ENCODE assay signal across 30 mouse cellular contexts in the genomic region with DNA sequence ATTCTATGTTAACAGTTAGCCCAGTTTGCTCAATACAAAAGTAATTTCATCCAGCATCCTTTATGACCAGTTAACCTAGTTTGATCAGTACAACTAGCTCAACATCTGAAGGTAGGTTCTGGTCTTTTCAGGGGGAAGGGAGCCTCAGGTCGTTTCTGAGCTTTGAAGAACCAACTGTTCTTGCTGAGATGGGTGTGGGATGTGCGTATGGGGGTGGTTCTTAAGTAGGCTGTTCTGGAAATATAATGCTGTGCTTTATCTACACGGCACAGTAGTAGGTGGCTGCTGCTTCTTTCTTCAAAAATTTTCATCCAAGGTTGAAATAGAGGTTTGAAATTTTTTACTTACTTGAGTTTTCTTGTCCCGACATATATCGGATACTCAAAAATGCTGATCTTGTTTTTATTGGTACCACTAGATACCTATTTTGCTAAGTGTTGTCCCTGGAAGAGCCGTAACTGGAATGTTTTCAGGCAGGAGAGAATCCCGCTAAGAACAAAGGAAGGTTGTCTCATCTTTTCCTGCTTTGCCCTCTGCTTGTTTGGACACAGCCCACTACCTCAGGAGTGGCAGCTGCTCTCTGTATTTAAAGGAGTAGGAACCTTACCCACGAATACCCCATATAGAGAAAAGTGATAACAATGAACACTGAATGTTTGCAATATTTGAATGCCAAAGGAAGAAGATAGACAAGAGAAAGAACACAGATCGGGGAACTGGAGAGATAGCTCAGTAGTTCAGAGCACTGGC.
A peak's percentile ranks its signal among the peaks of the same experiment; 100 is the strongest.
DNase-seq lines count a peak whose midpoint lies in the region; ATAC-seq lines count a peak whose summit lies in the region.
"Had no signal": no experiment of that assay in that cellular context is flagged by ENCODE, and none has a peak within 500 bp of the region (broad histone marks: within the 10 kb centered on the region; RNA-seq: fewer than 3 reads in every experiment).

No protein-coding gene starts in this region.

- intact Hi-C loops in left cerebral cortex, postnatal 14 days (cut with DNase I) = no loop called here

- no peak overlapping the region for H3K9ac ChIP-seq in intestine, embryonic 15.5 days
- H3K9ac ChIP-seq: hindbrain, embryonic 15.5 days; kidney, embryonic 15.5 days; limb, embryonic 13.5 days; lung, embryonic 15.5 days; midbrain, embryonic 15.5 days; neural tube, embryonic 15.5 days had no signal

- no peak for ATAC-seq in intestine, embryonic 15.5 days
- ATAC-seq: forebrain, embryonic 14.5 days; inflammation-experienced regulatory T-cells, adult 6 months; midbrain, embryonic 15.5 days had no signal

- H3K4me3 ChIP-seq in intestine, embryonic 15.5 days (replicated peaks) = no peak overlapping the region
- H3K4me3 ChIP-seq: hindbrain, embryonic 10.5 days; hindbrain, embryonic 15.5 days; kidney, embryonic 15.5 days; limb, embryonic 13.5 days; lung, embryonic 15.5 days; midbrain, embryonic 10.5 days; midbrain, embryonic 15.5 days; neural tube, embryonic 15.5 days had no signal

- H3K36me3 ChIP-seq in intestine, embryonic 15.5 days = no peaks in the 10 kb centered on the region
- H3K36me3 ChIP-seq: hindbrain, embryonic 10.5 days; hindbrain, embryonic 15.5 days; kidney, embryonic 15.5 days; limb, embryonic 13.5 days; lung, embryonic 15.5 days; midbrain, embryonic 10.5 days; midbrain, embryonic 15.5 days; neural tube, embryonic 15.5 days had no signal

- peak; percentile 70 to 79 for DNase-seq in frontal cortex, adult 2 months (ENCODE audit: extremely low spot score in 1 of 2, low spot score in 1 of 2)
- no peak for DNase-seq in frontal cortex, postnatal 25 days (ENCODE audit: low spot score in 2 of 2)
- peak; percentile 59 for DNase-seq in right cerebral cortex, adult 2 months (ENCODE audit: low spot score in 2 of 2)
- no peak for DNase-seq in right cerebral cortex, postnatal 4 days
- peak; percentile 55 to 72 for DNase-seq in left cerebral cortex, postnatal 14 days (ENCODE audit: low spot score in 2 of 2)
- no peak for DNase-seq in thymus, postnatal 25 days
- DNase-seq: adrenal gland, postnatal 36 days; cerebellum, adult 8-10 months; cerebellum, postnatal 25 days; gastrocnemius, postnatal 14 days; heart, postnatal 14 days; kidney, adult 18-20 months; kidney, postnatal 36 days; layer of hippocampus, postnatal 36 days; retina, postnatal 1 day; spleen, adult 18-20 months; thymus, adult 18-20 months; thymus, postnatal 4 days had no signal

- H3K4me1 ChIP-seq in intestine, embryonic 15.5 days (replicated peaks) = no peaks in the 10 kb centered on the region
- H3K4me1 ChIP-seq: hindbrain, embryonic 10.5 days; hindbrain, embryonic 15.5 days; kidney, embryonic 15.5 days; limb, embryonic 13.5 days; lung, embryonic 15.5 days; midbrain, embryonic 10.5 days; midbrain, embryonic 15.5 days; neural tube, embryonic 15.5 days had no signal

- no peaks in the 10 kb centered on the region for H3K9me3 ChIP-seq in intestine, embryonic 15.5 days
- H3K9me3 ChIP-seq: hindbrain, embryonic 10.5 days; hindbrain, embryonic 15.5 days; kidney, embryonic 15.5 days; limb, embryonic 13.5 days; lung, embryonic 15.5 days; midbrain, embryonic 10.5 days; midbrain, embryonic 15.5 days; neural tube, embryonic 15.5 days had no signal

- H3K27me3 ChIP-seq in intestine, embryonic 15.5 days (replicated peaks) = no peaks in the 10 kb centered on the region
- H3K27me3 ChIP-seq: hindbrain, embryonic 15.5 days; kidney, embryonic 15.5 days; limb, embryonic 13.5 days; lung, embryonic 15.5 days; midbrain, embryonic 15.5 days; neural tube, embryonic 15.5 days had no signal

- no peak overlapping the region for H3K4me2 ChIP-seq in intestine, embryonic 15.5 days (replicated peaks)
- H3K4me2 ChIP-seq: hindbrain, embryonic 15.5 days; kidney, embryonic 15.5 days; limb, embryonic 13.5 days; liver, embryonic 11.5 days; lung, embryonic 15.5 days; midbrain, embryonic 15.5 days; neural tube, embryonic 15.5 days had no signal

- 83% methylated on average over 9 of the region's 9 CpGs for WGBS in intestine, embryonic 15.5 days

- no peak overlapping the region for H3K27ac ChIP-seq in intestine, embryonic 15.5 days
- H3K27ac ChIP-seq: hindbrain, embryonic 10.5 days; hindbrain, embryonic 15.5 days; kidney, embryonic 15.5 days; limb, embryonic 13.5 days; lung, embryonic 15.5 days; midbrain, embryonic 10.5 days; midbrain, embryonic 15.5 days; neural tube, embryonic 15.5 days had no signal

Comparison
In these comparisons a context has a peak if more than half of its experiments do, and no peak if none do; other contexts are left out.
1. DNase-seq: peak in frontal cortex, adult 2 months (2 of 2), right cerebral cortex, adult 2 months (2 of 2) and left cerebral cortex, postnatal 14 days (2 of 2); none in frontal cortex, postnatal 25 days (0 of 2), right cerebral cortex, postnatal 4 days (single experiment) and thymus, postnatal 25 days (single experiment).